Mouse (Mus musculus): Measurements from ENCODE around the gene Lgals9. TPM values are rescaled to one million over a fixed set of nuclear protein-coding genes. Genes with fewer than 3 reads are reported as not detected.

Lgals9 gene
- 13.7 and 17.4 TPM in 2 replicates for polyA plus RNA-seq (2015; fragmentation: Nextera tagmentation; extraction: Ambion mirVana)

- Histone ChIP-seq H3K36me3 (no peaks in the 10 kb centered on the region), H3K9me3 (no peaks in the 10 kb centered on the region), H3K27ac (replicated peaks) (no peak within 1 kb of the TSS), H3K4me1 (replicated peaks) (no peaks in the 10 kb centered on the region; the same call in 1 of the 2 replicates), H3K9ac (no peak within 1 kb of the TSS), H3K4me2 (no peak within 1 kb of the TSS), H3K4me3 (no peak within 1 kb of the TSS), H3K27me3 (no peaks in the 10 kb centered on the region)
- 64% methylated on average over 10 of the region's 10 CpGs for WGBS
- no peak for ATAC-seq (ENCODE audit: low read depth)
Observed at GRCm38 (mm10) chr11:78984483-78985177, at the start of gene Lgals9. Gene Lgals9 (minus strand): TSS chr11:78984946.

GRCm38 (mm10) chr11:79033636-79034035 lies 48.9 kb upstream of the Lgals9 start:
- no peak overlapping the region for H3K9ac ChIP-seq
- H3K9me3 ChIP-seq, result no peaks in the 10 kb centered on the region
- H3K27me3 ChIP-seq, result no peaks in the 10 kb centered on the region
- ATAC-seq (ENCODE audit: low read depth), result no peak
- H3K4me1 ChIP-seq (replicated peaks), result peaks cover 13% of the 10 kb centered on the region; the same call in 1 of the 2 replicates
- H3K27ac ChIP-seq (replicated peaks), result no peak overlapping the region
- 89% methylated on average over 11 of the region's 11 CpGs for WGBS
- H3K4me2 ChIP-seq, result no peak overlapping the region
- no peak overlapping the region for H3K4me3 ChIP-seq
- peaks cover 20% of the 10 kb centered on the region for H3K36me3 ChIP-seq

DNA sequence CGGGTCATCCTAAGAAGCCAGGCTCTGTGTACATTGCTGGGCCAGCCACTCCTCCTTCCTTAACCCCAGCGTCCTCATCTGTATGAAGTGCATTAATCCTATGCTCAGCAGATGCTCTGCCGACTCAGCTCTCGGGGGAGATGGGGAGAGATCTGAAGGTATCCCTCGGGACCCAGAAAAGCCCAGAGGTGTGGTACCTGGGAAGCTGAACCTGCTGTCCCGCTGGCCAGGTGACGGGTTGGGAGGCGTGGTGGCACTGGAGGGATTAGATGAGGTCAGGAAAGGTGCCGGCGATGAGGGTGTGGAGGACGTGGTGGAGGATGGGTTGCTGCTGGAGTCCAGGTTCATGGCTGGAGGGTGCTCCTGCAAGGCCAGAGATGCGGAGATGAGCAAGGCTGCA lies 48.3 kb upstream of the Lgals9 start:
- ATAC-seq (ENCODE audit: low read depth), result no peak
- H3K4me3 ChIP-seq, result no peak overlapping the region
- H3K4me1 ChIP-seq (replicated peaks), result peaks cover 13% of the 10 kb centered on the region; the same call in 1 of the 2 replicates
- H3K27me3 ChIP-seq, result no peaks in the 10 kb centered on the region
- H3K9me3 ChIP-seq, result no peaks in the 10 kb centered on the region
- H3K9ac ChIP-seq, result no peak overlapping the region
- H3K36me3 ChIP-seq, result peaks cover 22% of the 10 kb centered on the region
- no peak overlapping the region for H3K4me2 ChIP-seq
- no peak overlapping the region for H3K27ac ChIP-seq (replicated peaks)
- 86% methylated on average over 12 of the region's 12 CpGs for WGBS

- Histone ChIP-seq H3K27me3 (no peaks in the 10 kb centered on the region), H3K4me2 (no peak overlapping the region), H3K27ac (replicated peaks) (no peak overlapping the region), H3K9ac (no peak overlapping the region), H3K9me3 (no peaks in the 10 kb centered on the region), H3K4me1 (replicated peaks) (peaks cover 10% of the 10 kb centered on the region; the same call in 1 of the 2 replicates), H3K36me3 (peaks cover 31% of the 10 kb centered on the region), H3K4me3 (no peak overlapping the region)
- WGBS, result 78% methylated on average over 5 of the region's 5 CpGs
- no peak for ATAC-seq (ENCODE audit: low read depth)
Observed at GRCm38 (mm10) chr11:79031452-79031746, 46.7 kb upstream of the Lgals9 start.

GRCm38 (mm10) chr11:79030570-79031451 lies 46.1 kb upstream of the Lgals9 start:
- ATAC-seq (ENCODE audit: low read depth), result peak; percentile 66; the same call in 1 of the 2 replicates
- 56% methylated on average over 19 of the region's 19 CpGs for WGBS

GRCm38 (mm10) chr11:79023751-79024150 lies 39.0 kb upstream of the Lgals9 start:
- Histone ChIP-seq H3K4me3 (no peak overlapping the region), H3K9me3 (no peaks in the 10 kb centered on the region), H3K27ac (replicated peaks) (0 out of 2 replicates have a peak overlapping the region, but pooled peaks have one; percentile 38), H3K4me2 (no peak overlapping the region), H3K27me3 (no peaks in the 10 kb centered on the region), H3K9ac (no peak overlapping the region), H3K36me3 (peaks cover 51% of the 10 kb centered on the region), H3K4me1 (replicated peaks) (no peaks in the 10 kb centered on the region)
- 76% methylated on average over 6 of the region's 6 CpGs for WGBS
- no peak for ATAC-seq (ENCODE audit: low read depth)

More at GRCm38 (mm10) chr11:79030570-79031451, 46.1 kb upstream of the Lgals9 start:
- H3K36me3 ChIP-seq, result peaks cover 33% of the 10 kb centered on the region
- H3K4me3 ChIP-seq, result no peak overlapping the region
- peaks cover 7% of the 10 kb centered on the region; the same call in 1 of the 2 replicates for H3K4me1 ChIP-seq (replicated peaks)
- H3K27ac ChIP-seq (replicated peaks), result no peak overlapping the region
- no peak overlapping the region for H3K9ac ChIP-seq
- H3K27me3 ChIP-seq, result no peaks in the 10 kb centered on the region
- no peaks in the 10 kb centered on the region for H3K9me3 ChIP-seq
- no peak overlapping the region for H3K4me2 ChIP-seq

DNA sequence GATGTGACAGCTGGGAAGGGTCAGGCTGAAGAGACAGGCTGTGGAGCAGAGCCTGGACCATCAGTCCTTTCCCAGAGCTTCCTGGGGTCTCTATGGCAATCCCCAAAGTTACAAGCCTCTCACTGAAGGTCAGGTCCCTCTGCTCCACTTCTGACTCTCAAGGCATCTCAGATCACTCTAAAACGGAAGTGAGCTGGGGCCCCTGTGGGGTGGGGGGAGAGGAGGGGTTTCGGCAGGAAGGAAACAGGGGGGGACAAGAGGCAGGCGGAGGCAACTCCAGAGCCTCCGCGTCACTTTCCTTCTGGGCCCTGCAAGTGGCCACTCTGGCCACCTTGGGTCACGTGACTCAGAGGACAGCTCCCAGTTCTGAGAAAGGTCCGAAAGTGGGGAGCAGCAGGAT lies 38.6 kb upstream of the Lgals9 start:
- WGBS, result 57% methylated on average over 7 of the region's 7 CpGs
- H3K4me1 ChIP-seq (replicated peaks), result no peaks in the 10 kb centered on the region
- no peaks in the 10 kb centered on the region for H3K27me3 ChIP-seq
- peaks cover 52% of the 10 kb centered on the region for H3K36me3 ChIP-seq
- H3K4me2 ChIP-seq, result no peak overlapping the region
- no peak for ATAC-seq (ENCODE audit: low read depth)
- no peaks in the 10 kb centered on the region for H3K9me3 ChIP-seq
- no peak overlapping the region for H3K9ac ChIP-seq
- no peak overlapping the region for H3K4me3 ChIP-seq
- peak overlapping the region; percentile 38; the same call in 1 of the 2 replicates for H3K27ac ChIP-seq (replicated peaks)

- H3K9ac ChIP-seq, result no peak overlapping the region
- no peaks in the 10 kb centered on the region for H3K27me3 ChIP-seq
- H3K4me2 ChIP-seq, result no peak overlapping the region
- H3K4me3 ChIP-seq, result no peak overlapping the region
- no peak for ATAC-seq (ENCODE audit: low read depth)
- H3K36me3 ChIP-seq, result peaks cover 57% of the 10 kb centered on the region
- 89% methylated on average over 4 of the region's 4 CpGs for WGBS
- no peaks in the 10 kb centered on the region for H3K9me3 ChIP-seq
- H3K27ac ChIP-seq (replicated peaks), result no peak overlapping the region; the same call in 1 of the 2 replicates
- H3K4me1 ChIP-seq (replicated peaks), result no peaks in the 10 kb centered on the region
Observed at GRCm38 (mm10) chr11:79022836-79023235, 38.1 kb upstream of the Lgals9 start.

DNA sequence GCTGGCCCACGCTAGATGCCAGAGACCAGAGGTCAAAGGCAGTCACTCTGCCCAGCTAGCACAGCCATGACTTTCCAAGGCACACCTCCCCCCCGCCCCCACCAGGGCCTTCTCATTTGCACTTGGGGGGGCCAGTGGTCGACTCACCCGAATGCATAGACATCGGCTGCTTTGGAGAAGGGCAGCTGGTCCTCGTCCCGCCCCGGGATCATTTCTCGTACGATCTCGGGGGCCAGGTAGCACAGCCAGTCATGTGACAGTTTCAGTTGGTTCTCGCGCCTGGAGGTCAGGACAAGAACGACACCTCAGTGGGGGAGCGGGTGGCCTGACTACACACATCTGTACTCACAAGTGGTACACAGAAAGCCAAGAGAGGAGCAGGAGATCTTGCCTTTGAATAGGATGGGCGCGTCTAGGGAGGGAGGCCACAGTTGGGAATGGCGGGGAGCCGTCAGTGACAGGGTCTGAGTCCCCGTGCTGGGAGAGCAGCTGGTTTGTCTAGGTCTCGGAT lies 35.8 kb upstream of the Lgals9 start:
- no peak overlapping the region for H3K9ac ChIP-seq
- H3K4me1 ChIP-seq (replicated peaks), result no peaks in the 10 kb centered on the region
- H3K36me3 ChIP-seq, result peaks cover 66% of the 10 kb centered on the region
- H3K27me3 ChIP-seq, result no peaks in the 10 kb centered on the region
- H3K4me3 ChIP-seq, result no peak overlapping the region
- no peak overlapping the region for H3K4me2 ChIP-seq
- H3K9me3 ChIP-seq, result no peaks in the 10 kb centered on the region
- no peak overlapping the region for H3K27ac ChIP-seq (replicated peaks)
- ATAC-seq (ENCODE audit: low read depth), result no peak
- WGBS, result 81% methylated on average over 21 of the region's 21 CpGs

GRCm38 (mm10) chr11:79019839-79020534 lies 35.2 kb upstream of the Lgals9 start:
- H3K9me3 ChIP-seq, result no peaks in the 10 kb centered on the region
- peaks cover 61% of the 10 kb centered on the region for H3K36me3 ChIP-seq
- no peak overlapping the region for H3K27ac ChIP-seq (replicated peaks)
- 0 out of 2 replicates have a peak, but pooled peaks cover under 1% of the 10 kb centered on the region for H3K4me1 ChIP-seq (replicated peaks)
- no peak overlapping the region for H3K4me3 ChIP-seq
- H3K4me2 ChIP-seq, result no peak overlapping the region
- H3K27me3 ChIP-seq, result no peaks in the 10 kb centered on the region
- 84% methylated on average over 17 of the region's 17 CpGs for WGBS
- ATAC-seq (ENCODE audit: low read depth), result no peak
- H3K9ac ChIP-seq, result no peak overlapping the region

DNA sequence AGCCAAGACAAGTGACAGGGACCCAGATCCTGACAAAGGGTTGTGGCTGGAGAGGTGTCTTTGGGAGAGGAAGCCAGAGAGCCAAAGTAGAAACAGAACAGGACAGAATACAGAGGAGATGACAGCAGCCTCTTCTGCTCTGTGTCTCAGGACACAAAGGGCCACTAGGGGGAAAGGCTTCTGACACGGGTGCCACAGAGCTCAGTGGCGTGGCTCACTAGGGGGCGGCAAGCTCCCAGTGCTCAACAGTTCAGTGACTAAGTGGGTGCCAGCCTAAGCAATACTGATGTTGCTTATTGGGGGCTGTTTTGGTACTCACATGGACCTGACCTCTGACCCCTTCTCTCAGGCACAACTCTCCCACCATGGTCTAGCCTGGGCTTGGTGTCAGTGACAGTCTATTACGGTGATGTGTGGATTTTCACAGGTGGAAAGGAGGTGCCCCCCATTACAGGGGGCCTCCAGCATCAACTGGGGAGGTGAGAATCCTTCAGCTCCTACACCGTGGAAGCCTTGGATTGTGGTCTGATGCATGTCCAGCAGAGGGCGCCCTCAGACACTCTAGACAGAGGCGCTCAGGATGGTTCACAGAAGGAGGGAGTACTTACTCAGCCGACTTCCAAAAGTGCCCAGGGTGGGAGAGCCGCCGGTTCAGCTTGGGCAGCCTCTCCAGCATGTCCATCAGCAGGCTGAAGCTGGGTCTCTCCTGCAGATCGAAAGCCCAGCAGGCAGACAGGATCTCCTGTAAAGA lies 34.4 kb upstream of the Lgals9 start:
- Histone ChIP-seq H3K4me1 (replicated peaks) (peaks cover 9% of the 10 kb centered on the region), H3K9me3 (no peaks in the 10 kb centered on the region), H3K9ac (no peak overlapping the region), H3K27ac (replicated peaks) (no peak overlapping the region), H3K4me2 (no peak overlapping the region), H3K27me3 (no peaks in the 10 kb centered on the region), H3K36me3 (peaks cover 61% of the 10 kb centered on the region), H3K4me3 (no peak overlapping the region)
- 51% methylated on average over 11 of the region's 11 CpGs for WGBS
- ATAC-seq (ENCODE audit: low read depth), result no peak

Data from neural tube, embryonic 13.5 days (tissue).